Mouse (Mus musculus) MEL (cell line): ENCODE measurements at regions not wholly inside any gene's neighbourhood (a gene's known extent, or its start where the extent isn't known, plus 50 kb on each side); places are given as distances from the start of the nearest gene placed in this dataset.

Source experiments
- DNase-seq: peaks from one replicate; pipeline ENCODE4 v3.0.0; 2011; ENCODE audit warnings: low read depth, low spot score
- H3K27ac ChIP-seq: 2 replicates; pipeline ENCODE4 v1.5.1; 2012; ENCODE audit warnings: low read depth, mild to moderate bottlenecking, control low read depth, low read length, moderate library complexity; ENCODE audit not compliant: control insufficient read depth
- H3K27me3 ChIP-seq, 2 experiments: fragments of 150-350 bp in 1 of 2; sonication (generic) in 1 of 2; 2 replicates each; pipeline ENCODE4 v1.6.1; 2012; ENCODE audit warnings: low read length in 2 of 2, mild to moderate bottlenecking in 2 of 2, improper control_type of control experiment in 1 of 2, moderate library complexity in 1 of 2; ENCODE audit not compliant: insufficient read depth in 2 of 2, control insufficient read depth in 1 of 2
- H3K36me3 ChIP-seq, 2 experiments: 2 replicates each; pipeline ENCODE4 v1.6.1; 2012 to 2014; ENCODE audit warnings: low read length in 2 of 2, improper control_type of control experiment in 1 of 2, inconsistent platforms in 1 of 2, mild to moderate bottlenecking in 1 of 2; ENCODE audit not compliant: insufficient read depth in 2 of 2, control insufficient read depth in 1 of 2
- H3K4me1 ChIP-seq, 2 experiments: fragments of 150-350 bp in 1 of 2; sonication (generic) in 1 of 2; 2 replicates each; pipeline ENCODE4 v1.6.1; 2012; ENCODE audit warnings: low read length in 2 of 2, improper control_type of control experiment in 1 of 2, mild to moderate bottlenecking in 1 of 2; ENCODE audit not compliant: insufficient read depth in 2 of 2, control insufficient read depth in 1 of 2
- H3K4me3 ChIP-seq, 2 experiments: fragments of 150-350 bp in 1 of 2; sonication (generic) in 1 of 2; 2 replicates each; pipeline ENCODE4 v1.5.1; 2012; ENCODE audit warnings: low read depth in 2 of 2, low read length in 2 of 2, mild to moderate bottlenecking in 2 of 2, moderate library complexity in 2 of 2, control low read depth in 1 of 2, improper control_type of control experiment in 1 of 2; ENCODE audit not compliant: control insufficient read depth in 1 of 2, insufficient read depth in 1 of 2
- H3K79me2 ChIP-seq: 2 replicates; pipeline ENCODE4 v1.6.1; 2012; ENCODE audit warnings: mild to moderate bottlenecking, low read length, moderate library complexity; ENCODE audit not compliant: control insufficient read depth, poor library complexity, insufficient read depth
- H3K9ac ChIP-seq: 2 replicates; pipeline ENCODE4 v1.6.1; 2012; ENCODE audit warnings: low read depth, mild to moderate bottlenecking, control low read depth, low read length, moderate library complexity; ENCODE audit not compliant: control insufficient read depth, poor library complexity, severe bottlenecking
- H3K9me3 ChIP-seq: fragments of 150-350 bp; sonication (generic); replicated peaks from 2 replicates; pipeline ENCODE4 v1.6.1; 2012; ENCODE audit warnings: mild to moderate bottlenecking, low read length, improper control_type of control experiment, moderate library complexity; ENCODE audit not compliant: insufficient read depth
- BHLHE40 ChIP-seq: IDR thresholded peaks from 2 replicates; pipeline ENCODE4 v1.6.1; 2012; ENCODE audit warnings: low read depth, mild to moderate bottlenecking, inconsistent platforms, low read length, improper control_type of control experiment, borderline replicate concordance
- CHD2 ChIP-seq: IDR thresholded peaks from 2 replicates; pipeline ENCODE4 v1.6.1; 2011; ENCODE audit warnings: low read length, improper control_type of control experiment
- CTCF ChIP-seq, 3 experiments: IDR thresholded peaks in 2 of 3; conservative IDR thresholded peaks in 1 of 3; 2 replicates each; pipeline ENCODE4 v1.5.1; 2011 to 2012; ENCODE audit warnings: low read length in 3 of 3, low read depth in 2 of 3, mild to moderate bottlenecking in 2 of 3, improper control_type of control experiment in 1 of 3, inconsistent platforms in 1 of 3, mixed read lengths in 1 of 3, moderate library complexity in 1 of 3; ENCODE audit not compliant: control insufficient read depth in 1 of 3, insufficient read depth in 1 of 3, poor library complexity in 1 of 3, severe bottlenecking in 1 of 3
- EP300 ChIP-seq, 2 experiments: IDR thresholded peaks; 2 replicates each; pipeline ENCODE4 v1.6.1; 2011; ENCODE audit warnings: improper control_type of control experiment in 2 of 2, low read length in 2 of 2, low read depth in 1 of 2, mild to moderate bottlenecking in 1 of 2
- ETS1 ChIP-seq: IDR thresholded peaks from 2 replicates; pipeline ENCODE4 v1.6.1; 2012; ENCODE audit warnings: low read depth, mild to moderate bottlenecking, inconsistent platforms, low read length, improper control_type of control experiment, moderate library complexity
- HCFC1 ChIP-seq: IDR thresholded peaks from 2 replicates; pipeline ENCODE4 v1.6.1; 2012; ENCODE audit warnings: low read depth, mild to moderate bottlenecking, inconsistent platforms, low read length, improper control_type of control experiment, moderate library complexity
- MAFK ChIP-seq: IDR thresholded peaks from 2 replicates; pipeline ENCODE4 v1.6.1; 2011; ENCODE audit warnings: low read depth, mild to moderate bottlenecking, low read length, improper control_type of control experiment, borderline replicate concordance
- MAX ChIP-seq: IDR thresholded peaks from 2 replicates; pipeline ENCODE4 v1.6.1; 2011; ENCODE audit warnings: low read length, improper control_type of control experiment
- MAZ ChIP-seq: IDR thresholded peaks from 2 replicates; pipeline ENCODE4 v1.6.1; 2012; ENCODE audit warnings: low read depth, mild to moderate bottlenecking, inconsistent platforms, low read length, improper control_type of control experiment
- POLR2AphosphoS5 ChIP-seq: IDR thresholded peaks from 2 replicates; pipeline ENCODE4 v1.6.1; 2012; ENCODE audit warnings: low read depth, borderline replicate concordance, mild to moderate bottlenecking, inconsistent platforms, low read length, moderate library complexity, mixed read lengths
- RCOR1 ChIP-seq: IDR thresholded peaks from 2 replicates; pipeline ENCODE4 v1.6.1; 2012; ENCODE audit warnings: low read depth, mild to moderate bottlenecking, inconsistent platforms, low read length, improper control_type of control experiment
- TAL1 ChIP-seq: IDR thresholded peaks from 2 replicates; pipeline ENCODE4 v1.6.1; 2012; ENCODE audit warnings: mild to moderate bottlenecking, inconsistent platforms, low read length, moderate library complexity, mixed read lengths
- TCF12 ChIP-seq: IDR thresholded peaks from 2 replicates; pipeline ENCODE4 v1.6.1; 2014; ENCODE audit warnings: low read depth, mild to moderate bottlenecking, inconsistent platforms, low read length, improper control_type of control experiment, moderate library complexity
- USF2 ChIP-seq, 2 experiments: IDR thresholded peaks; 2 replicates each; pipeline ENCODE4 v1.6.1; 2011 to 2012; ENCODE audit warnings: improper control_type of control experiment in 2 of 2, low read length in 2 of 2, borderline replicate concordance in 1 of 2, inconsistent platforms in 1 of 2, low read depth in 1 of 2, mild to moderate bottlenecking in 1 of 2; ENCODE audit not compliant: insufficient read depth in 1 of 2

- Histone ChIP-seq H3K9ac (no peak overlapping the region), H3K9me3 (no peaks in the 10 kb centered on the region), H3K27me3 (no peaks in the 10 kb centered on the region), H3K4me1 (no peaks in the 10 kb centered on the region), H3K27ac (no peak overlapping the region), H3K79me2 (no peaks in the 10 kb centered on the region)
- DNase-seq, result no peak
- no peak for TF ChIP-seq POLR2AphosphoS5
- TF ChIP-seq MAFK, result no peak
- no peak for TF ChIP-seq CTCF (IDR thresholded peaks at IDR 0.05 in 2 of 3, conservative IDR thresholded peaks at IDR 0.05 in 1 of 3; ENCODE audit: control insufficient read depth in 1 of 3, insufficient read depth in 1 of 3, low read depth in 2 of 3, low read length in 3 of 3, poor library complexity in 1 of 3, severe bottlenecking in 1 of 3)
- TF ChIP-seq MAZ, result no peak
- TF ChIP-seq, all 39 proteins: peak for 0
- Histone ChIP-seq H3K4me3 (no peak overlapping the region), H3K36me3 (no peaks in the 10 kb centered on the region)
These were observed 2798.2 kb upstream of the 5930422O12Rik start for GRCm38 (mm10) chr8:30630332-30630731.

GRCm38 (mm10) chr8:30636791-30637190, 2791.7 kb upstream of the 5930422O12Rik start:
- TF ChIP-seq USF2 (IDR thresholded peaks at IDR 0.05; ENCODE audit: borderline replicate concordance in 1 of 2, insufficient read depth in 1 of 2, low read depth in 1 of 2, low read length in 2 of 2) (no peak), MAX (no peak), RCOR1 (no peak), TAL1 (no peak), ETS1 (no peak), TCF12 (no peak), EP300 (IDR thresholded peaks at IDR 0.05; ENCODE audit: low read depth in 1 of 2, low read length in 2 of 2) (no peak), BHLHE40 (no peak), HCFC1 (no peak), POLR2AphosphoS5 (no peak), CHD2 (no peak)
- Histone ChIP-seq H3K9ac (no peak overlapping the region), H3K9me3 (no peaks in the 10 kb centered on the region), H3K4me3 (no peak overlapping the region), H3K79me2 (no peaks in the 10 kb centered on the region), H3K36me3 (no peaks in the 10 kb centered on the region), H3K27me3 (no peaks in the 10 kb centered on the region), H3K4me1 (no peaks in the 10 kb centered on the region), H3K27ac (no peak overlapping the region)
- no peak for DNase-seq
